Mouse (Mus musculus) G1E-ER4 (cell line): Measurements from ENCODE around the gene Alkbh7. TPM values are rescaled to one million over a fixed set of nuclear protein-coding genes. Genes with fewer than 3 reads are reported as not detected.

Source experiments
- GATA1 ChIP-seq: IDR thresholded peaks from one replicate; pipeline ENCODE4 v1.8.0; 2012; ENCODE audit warnings: low read length, inconsistent platforms
- polyA plus RNA-seq: library from polyadenylated mRNA; stranded (reverse); fragments of >175 nt; gene quantifications from 2 replicates; pipeline ENCODE4 v1.2.3, GENCODE M21; 2012

Gene Alkbh7
- polyA plus RNA-seq, 1 experiment: 80.9 TPM

- no peak for TF ChIP-seq GATA1
Observed at GRCm38 (mm10) chr17:56981049-56981448, 16.1 kb upstream of the Alkbh7 start.

GRCm38 (mm10) chr17:56982013-56982412, 15.1 kb upstream of the Alkbh7 start, which contains the start of gene Acer1:
Gene Acer1 (minus strand): TSS chr17:56982126.
- TF ChIP-seq GATA1: no peak

GRCm38 (mm10) chr17:56984886-56985285, 12.3 kb upstream of the Alkbh7 start:
- TF ChIP-seq GATA1: no peak

GRCm38 (mm10) chr17:56985656-56986055, 11.5 kb upstream of the Alkbh7 start:
- TF ChIP-seq GATA1: no peak

- TF ChIP-seq GATA1: no peak
Observed at GRCm38 (mm10) chr17:56986105-56986805, 10.9 kb upstream of the Alkbh7 start.

GRCm38 (mm10) chr17:56988441-56988840, 8.7 kb upstream of the Alkbh7 start:
- TF ChIP-seq GATA1: no peak

- no peak for TF ChIP-seq GATA1
Observed at GRCm38 (mm10) chr17:56988921-56989430, 8.2 kb upstream of the Alkbh7 start.

GRCm38 (mm10) chr17:56989467-56990114, 7.5 kb upstream of the Alkbh7 start:
- TF ChIP-seq GATA1: no peak

- no peak for TF ChIP-seq GATA1
Observed at GRCm38 (mm10) chr17:56990115-56990746, 6.9 kb upstream of the Alkbh7 start, which contains the start of gene Clpp. Gene Clpp (plus strand): TSS chr17:56990305.

- no peak for TF ChIP-seq GATA1
Observed at GRCm38 (mm10) chr17:56990966-56991365, 6.2 kb upstream of the Alkbh7 start.

GRCm38 (mm10) chr17:56995046-56995445, 2.1 kb upstream of the Alkbh7 start:
- TF ChIP-seq GATA1: no peak

GRCm38 (mm10) chr17:56996506-56996905, 633 bp upstream of the Alkbh7 start:
- no peak for TF ChIP-seq GATA1

GRCm38 (mm10) chr17:56999414-56999813, 2.3 kb downstream of the Alkbh7 start:
- TF ChIP-seq GATA1: no peak

GRCm38 (mm10) chr17:56999968-57000609, 3.0 kb downstream of the Alkbh7 start, which contains the start of gene Pspn:
Gene Pspn (minus strand): TSS chr17:57000018.
- TF ChIP-seq GATA1: no peak

- TF ChIP-seq GATA1: no peak
Observed at GRCm38 (mm10) chr17:57001228-57001627, 4.1 kb downstream of the Alkbh7 start.

- TF ChIP-seq GATA1: no peak
Observed at GRCm38 (mm10) chr17:57003994-57004393, 6.9 kb downstream of the Alkbh7 start.
